Comparison of ENCODE assay signal across 8 mouse cellular contexts in the genomic region with DNA sequence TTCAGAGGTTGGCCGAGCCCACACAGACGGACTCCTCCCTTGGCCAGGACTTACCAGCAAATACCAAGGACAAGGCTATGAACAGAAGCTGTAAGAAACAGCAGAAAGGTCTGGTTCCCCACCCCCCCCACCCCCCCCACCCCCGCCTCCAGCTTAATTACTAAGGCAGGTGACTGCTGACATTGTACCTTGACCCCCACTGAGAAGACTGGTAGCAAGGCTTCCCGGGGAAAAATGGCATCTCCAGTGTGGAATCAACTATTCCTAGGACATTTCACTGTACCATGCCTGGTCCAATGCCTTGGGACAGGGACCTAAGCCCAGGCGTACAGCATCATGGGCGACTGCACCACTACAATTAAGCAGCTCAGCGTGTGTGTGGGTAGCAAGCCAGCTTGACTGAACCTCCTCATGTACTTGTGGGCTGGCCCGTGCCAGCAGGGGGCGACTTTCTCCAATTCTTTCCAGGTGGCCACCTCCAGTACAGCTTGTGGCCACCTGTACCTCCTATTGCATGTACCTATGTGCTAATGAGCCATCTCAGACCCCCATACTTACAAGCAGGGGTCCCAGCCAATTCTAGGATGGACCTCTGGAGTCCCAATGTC. TPM values are rescaled to one million over a fixed set of nuclear protein-coding genes. Genes with fewer than 3 reads are reported as not detected.
A peak's percentile ranks its signal among the peaks of the same experiment; 100 is the strongest.
DNase-seq lines count a peak whose midpoint lies in the region; ATAC-seq and TF ChIP-seq lines count a peak whose summit lies in the region.

No protein-coding gene starts in this region.

- H3K9ac ChIP-seq in limb, embryonic 12.5 days (replicated peaks): no peak overlapping the region
- no peak overlapping the region for H3K9ac ChIP-seq in midbrain, embryonic 16.5 days (ENCODE audit: low read depth, low read length)
- H3K9ac ChIP-seq in stomach, postnatal 0 days (ENCODE audit: low read length): no peak overlapping the region

- no peak overlapping the region for H3K27ac ChIP-seq in limb, embryonic 12.5 days
- no peak overlapping the region for H3K27ac ChIP-seq in midbrain, embryonic 16.5 days (ENCODE audit: low read length)
- 0 out of 2 replicates have a peak overlapping the region, but pooled peaks have one; percentile 18 for H3K27ac ChIP-seq in stomach, postnatal 0 days (replicated peaks)

- no peak overlapping the region for H3K4me2 ChIP-seq in limb, embryonic 12.5 days
- no peak overlapping the region for H3K4me2 ChIP-seq in midbrain, embryonic 16.5 days (ENCODE audit: low read length)
- H3K4me2 ChIP-seq in stomach, postnatal 0 days (replicated peaks; ENCODE audit: low read depth): no peak overlapping the region

- 27% methylated on average over 9 of the region's 9 CpGs for whole genome bisulfite sequencing in limb, embryonic 12.5 days
- WGBS in midbrain, embryonic 16.5 days: 31% methylated on average over 9 of the region's 9 CpGs
- 32% methylated on average over 9 of the region's 9 CpGs for WGBS in stomach, postnatal 0 days

- TF ChIP-seq EP300 in stomach, postnatal 0 days (optimal IDR thresholded peaks at IDR 0.05): no peak

- H3K36me3 ChIP-seq in limb, embryonic 12.5 days: no peaks in the 10 kb centered on the region
- H3K36me3 ChIP-seq in midbrain, embryonic 16.5 days (ENCODE audit: control insufficient read depth, insufficient read depth, low read length): no peaks in the 10 kb centered on the region
- no peaks in the 10 kb centered on the region for H3K36me3 ChIP-seq in stomach, postnatal 0 days (ENCODE audit: control insufficient read depth, insufficient read depth, low read length)

- peaks cover 10% of the 10 kb centered on the region; the same call in 1 of the 2 replicates for H3K27me3 ChIP-seq in limb, embryonic 12.5 days
- H3K27me3 ChIP-seq in midbrain, embryonic 16.5 days (ENCODE audit: control insufficient read depth, insufficient read depth, low read depth, low read length): no peaks in the 10 kb centered on the region
- H3K27me3 ChIP-seq in stomach, postnatal 0 days (ENCODE audit: control insufficient read depth, insufficient read depth, low read length): no peaks in the 10 kb centered on the region

- ATAC-seq in CD4-positive, CD25-positive, alpha-beta regulatory T cell, adult 4 months: no peak
- ATAC-seq in granulocyte monocyte progenitor cell, adult 5-6 weeks (replicated peaks; ENCODE audit: poor library complexity, severe bottlenecking): peak; percentile 63
- peak; percentile 77; the same call in 1 of the 2 replicates for ATAC-seq in limb, embryonic 12.5 days (ENCODE audit: insufficient number of reproducible peaks, insufficient read depth, low FRiP score, low TSS enrichment, low read depth)
- ATAC-seq in midbrain, embryonic 16.5 days: peak; percentile 68; the same call in 1 of the 2 replicates
- peak; percentile 82 for ATAC-seq in stomach, postnatal 0 days (ENCODE audit: low FRiP score, low TSS enrichment)

- DNase-seq in CD4-positive, CD25-positive, alpha-beta regulatory T cell, adult 2 months (ENCODE audit: low read depth, low spot score): peak; percentile 50
- peak; percentile 70 for DNase-seq in embryo, embryonic 10.5 days (ENCODE audit: low spot score)
- peak; percentile 93 for DNase-seq in kidney, adult 9 months
- peak; percentile 92 for DNase-seq in stomach, postnatal 0 days (ENCODE audit: low spot score)

- H3K4me1 ChIP-seq in limb, embryonic 12.5 days (replicated peaks): 0 out of 2 replicates have a peak, but pooled peaks cover 3% of the 10 kb centered on the region
- H3K4me1 ChIP-seq in midbrain, embryonic 16.5 days (ENCODE audit: control insufficient read depth, insufficient read depth, low read length): no peaks in the 10 kb centered on the region
- H3K4me1 ChIP-seq in stomach, postnatal 0 days (replicated peaks; ENCODE audit: control insufficient read depth, insufficient read depth): no peaks in the 10 kb centered on the region

- no peak overlapping the region for H3K4me3 ChIP-seq in limb, embryonic 12.5 days (replicated peaks)
- H3K4me3 ChIP-seq in midbrain, embryonic 16.5 days (ENCODE audit: low read depth, low read length): no peak overlapping the region
- no peak overlapping the region for H3K4me3 ChIP-seq in stomach, postnatal 0 days (ENCODE audit: low read depth, low read length)

- H3K9me3 ChIP-seq in limb, embryonic 12.5 days: peaks cover 4% of the 10 kb centered on the region; the same call in 1 of the 2 replicates
- H3K9me3 ChIP-seq in midbrain, embryonic 16.5 days (replicated peaks; ENCODE audit: control insufficient read depth, low read length, poor library complexity, severe bottlenecking): no peaks in the 10 kb centered on the region
- H3K9me3 ChIP-seq in stomach, postnatal 0 days (ENCODE audit: control insufficient read depth, low read length): no peaks in the 10 kb centered on the region

- TF ChIP-seq CTCF in stomach, postnatal 0 days (IDR thresholded peaks at IDR 0.05; ENCODE audit: low read depth): peak; percentile 89

RNA-seq across cellular contexts. Expression of gene Gm5294, which starts 37.2 kb away (rescaled TPM):
- not detected for polyA plus RNA-seq in CD4-positive, CD25-positive, alpha-beta regulatory T cell, adult 4 months (2017; shearing (Covaris generic))
- total RNA-seq in granulocyte monocyte progenitor cell, adult 5-6 weeks (2014; fragmentation: Nextera tagmentation): not detected in 2 replicates
- 0.52 TPM in 2 replicates for total RNA-seq in granulocyte monocyte progenitor cell, adult 5-6 weeks (2017)
- not detected in 2 replicates for polyA plus RNA-seq in limb, embryonic 12.5 days (2016; fragmentation: Nextera tagmentation; extraction: Ambion mirVana)
- polyA plus RNA-seq in midbrain, embryonic 16.5 days (2015; fragmentation: Nextera tagmentation; extraction: Ambion mirVana): not detected in 2 replicates
- not detected in 2 replicates for polyA plus RNA-seq in stomach, postnatal 0 days (2015; fragmentation: Nextera tagmentation; extraction: Ambion mirVana)
